Mouse (Mus musculus): ENCODE data around the gene Fkbp8.

- TF ChIP-seq CTCF (conservative IDR thresholded peaks at IDR 0.05; ENCODE audit: insufficient read depth, insufficient read length, low read depth, low read length), result no peak
- no peak for TF ChIP-seq POLR2A (IDR thresholded peaks at IDR 0.05; ENCODE audit: low read depth, low read length)
These were observed 32.3 kb upstream of the Fkbp8 start for GRCm38 (mm10) chr8:70495001-70495770.

Data from kidney, adult 2 months (tissue).